Mouse (Mus musculus): ENCODE measurements around the gene Mdh2. TPM values are rescaled to one million over a fixed set of nuclear protein-coding genes. Genes with fewer than 3 reads are reported as not detected.
A peak's percentile ranks its signal among the peaks of the same experiment; 100 is the strongest.

Gene Mdh2
- total RNA-seq, 1 experiment: 223 TPM

- in situ Hi-C loops (cut with MboI; ENCODE audit: low sequenced_read_pairs in 2 of 2, unreplicated experiment in 2 of 2): no loop called here
- H3K9me3 ChIP-seq (ENCODE audit: control insufficient read depth, insufficient read depth, low read depth, low read length): no peaks in the 10 kb centered on the region
- no peak for DNase-seq (ENCODE audit: low read depth, low spot score)
- H3K9ac ChIP-seq (ENCODE audit: insufficient read depth, low read depth, low read length, poor library complexity, severe bottlenecking): no peak overlapping the region
- no peaks in the 10 kb centered on the region for H3K36me3 ChIP-seq (ENCODE audit: control insufficient read depth, insufficient read depth, low read length, poor library complexity, severe bottlenecking)
- no peak for TF ChIP-seq MAFK (IDR thresholded peaks at IDR 0.05; ENCODE audit: insufficient read depth, low read depth, low read length)
- H3K27ac ChIP-seq (ENCODE audit: insufficient read depth, low read depth, low read length, poor library complexity, severe bottlenecking): no peak overlapping the region
- peaks cover 4 to 26% of the 10 kb centered on the region in 2 experiments for H3K4me1 ChIP-seq (ENCODE audit: control insufficient read depth in 2 of 2, insufficient read depth in 2 of 2, low read length in 2 of 2, poor library complexity in 1 of 2)
- no peak overlapping the region for H3K4me3 ChIP-seq (ENCODE audit: insufficient read depth in 1 of 2, low read depth in 1 of 2, low read length in 2 of 2, poor library complexity in 1 of 2, severe bottlenecking in 1 of 2)
Observed at GRCm38 (mm10) chr5:135802641-135803040, 24.4 kb downstream of the Mdh2 start.

- Histone ChIP-seq H3K9me3 (ENCODE audit: control insufficient read depth, insufficient read depth, low read depth, low read length) (no peaks in the 10 kb centered on the region), H3K27ac (ENCODE audit: insufficient read depth, low read depth, low read length, poor library complexity, severe bottlenecking) (no peak overlapping the region), H3K36me3 (ENCODE audit: control insufficient read depth, insufficient read depth, low read length, poor library complexity, severe bottlenecking) (no peaks in the 10 kb centered on the region), H3K4me1 (ENCODE audit: control insufficient read depth in 2 of 2, insufficient read depth in 2 of 2, low read length in 2 of 2, poor library complexity in 1 of 2) (peaks cover 4 to 26% of the 10 kb centered on the region in 2 experiments), H3K9ac (ENCODE audit: insufficient read depth, low read depth, low read length, poor library complexity, severe bottlenecking) (no peak overlapping the region; the same call in 1 of the 2 replicates), H3K4me3 (ENCODE audit: insufficient read depth in 1 of 2, low read depth in 1 of 2, low read length in 2 of 2, poor library complexity in 1 of 2, severe bottlenecking in 1 of 2) (no peak overlapping the region)
- peak; percentile 80 for DNase-seq (ENCODE audit: low read depth, low spot score)
- TF ChIP-seq ZNF384 (IDR thresholded peaks at IDR 0.05; ENCODE audit: low read depth, low read length) (no peak), ZC3H11A (IDR thresholded peaks at IDR 0.05; ENCODE audit: borderline replicate concordance, low read depth, low read length) (peak; percentile 25; the same call in 1 of the 2 replicates), CHD2 (IDR thresholded peaks at IDR 0.05; ENCODE audit: low read depth, low read length) (no peak)
- in situ Hi-C loops (cut with MboI; ENCODE audit: low sequenced_read_pairs in 2 of 2, unreplicated experiment in 2 of 2): no loop called here
Observed at GRCm38 (mm10) chr5:135803135-135803534, 24.9 kb downstream of the Mdh2 start.

GRCm38 (mm10) chr5:135803676-135804075 lies 25.4 kb downstream of the Mdh2 start:
- no peaks in the 10 kb centered on the region for H3K9me3 ChIP-seq (ENCODE audit: control insufficient read depth, insufficient read depth, low read depth, low read length)
- H3K4me3 ChIP-seq (ENCODE audit: insufficient read depth in 1 of 2, low read depth in 1 of 2, low read length in 2 of 2, poor library complexity in 1 of 2, severe bottlenecking in 1 of 2): no peak overlapping the region
- no peak for DNase-seq (ENCODE audit: low read depth, low spot score)
- in situ Hi-C loops (cut with MboI; ENCODE audit: low sequenced_read_pairs in 2 of 2, unreplicated experiment in 2 of 2): no loop called here
- H3K4me1 ChIP-seq (ENCODE audit: control insufficient read depth in 2 of 2, insufficient read depth in 2 of 2, low read length in 2 of 2, poor library complexity in 1 of 2): peaks cover 4 to 26% of the 10 kb centered on the region in 2 experiments
- TF ChIP-seq ZC3H11A (IDR thresholded peaks at IDR 0.05; ENCODE audit: borderline replicate concordance, low read depth, low read length): no peak
- TF ChIP-seq ZNF384 (IDR thresholded peaks at IDR 0.05; ENCODE audit: low read depth, low read length): no peak
- TF ChIP-seq MAFK (IDR thresholded peaks at IDR 0.05; ENCODE audit: insufficient read depth, low read depth, low read length): no peak
- TF ChIP-seq CHD2 (IDR thresholded peaks at IDR 0.05; ENCODE audit: low read depth, low read length): no peak
- no peak for TF ChIP-seq HCFC1 (IDR thresholded peaks at IDR 0.05; ENCODE audit: borderline replicate concordance, insufficient read depth, low read length)
- H3K9ac ChIP-seq (ENCODE audit: insufficient read depth, low read depth, low read length, poor library complexity, severe bottlenecking): no peak overlapping the region; the same call in 1 of the 2 replicates
- H3K36me3 ChIP-seq (ENCODE audit: control insufficient read depth, insufficient read depth, low read length, poor library complexity, severe bottlenecking): no peaks in the 10 kb centered on the region
- no peak overlapping the region for H3K27ac ChIP-seq (ENCODE audit: insufficient read depth, low read depth, low read length, poor library complexity, severe bottlenecking)

- Histone ChIP-seq H3K9me3 (ENCODE audit: control insufficient read depth, insufficient read depth, low read depth, low read length) (no peaks in the 10 kb centered on the region), H3K36me3 (ENCODE audit: control insufficient read depth, insufficient read depth, low read length, poor library complexity, severe bottlenecking) (no peaks in the 10 kb centered on the region)
Observed at GRCm38 (mm10) chr5:135804735-135805134, 26.5 kb downstream of the Mdh2 start.

More at GRCm38 (mm10) chr5:135804735-135805134, 26.5 kb downstream of the Mdh2 start:
- no peak for DNase-seq (ENCODE audit: low read depth, low spot score)
- H3K4me1 ChIP-seq (ENCODE audit: control insufficient read depth in 2 of 2, insufficient read depth in 2 of 2, low read length in 2 of 2, poor library complexity in 1 of 2): peaks cover 4 to 26% of the 10 kb centered on the region in 2 experiments
- H3K27ac ChIP-seq (ENCODE audit: insufficient read depth, low read depth, low read length, poor library complexity, severe bottlenecking): no peak overlapping the region
- in situ Hi-C loops (cut with MboI; ENCODE audit: low sequenced_read_pairs in 2 of 2, unreplicated experiment in 2 of 2): no loop called here
- H3K4me3 ChIP-seq (ENCODE audit: insufficient read depth in 1 of 2, low read depth in 1 of 2, low read length in 2 of 2, poor library complexity in 1 of 2, severe bottlenecking in 1 of 2): no peak overlapping the region
- H3K9ac ChIP-seq (ENCODE audit: insufficient read depth, low read depth, low read length, poor library complexity, severe bottlenecking): no peak overlapping the region
- TF ChIP-seq HCFC1 (IDR thresholded peaks at IDR 0.05; ENCODE audit: borderline replicate concordance, insufficient read depth, low read length): no peak
- TF ChIP-seq CHD2 (IDR thresholded peaks at IDR 0.05; ENCODE audit: low read depth, low read length): no peak
- no peak for TF ChIP-seq ZC3H11A (IDR thresholded peaks at IDR 0.05; ENCODE audit: borderline replicate concordance, low read depth, low read length)
- no peak for TF ChIP-seq ZNF384 (IDR thresholded peaks at IDR 0.05; ENCODE audit: low read depth, low read length)
- no peak for TF ChIP-seq MAFK (IDR thresholded peaks at IDR 0.05; ENCODE audit: insufficient read depth, low read depth, low read length)

Measured in ES-E14 (cell line).